Mouse (Mus musculus) cerebellum, postnatal 36 days (tissue): ENCODE data around the gene Nutf2-ps1.
"Not testable (repeated sequence)": the region's sequence is repeated elsewhere in the genome, so short reads cannot be mapped to it uniquely, and the experiment has no call there.

Experiments
- DNase-seq, 2 experiments: peaks; one replicate each; pipeline ENCODE4 v3.0.0; 2021 to 2022; ENCODE audit warnings: mixed read lengths in 2 of 2

Nutf2-ps1 gene

DNA sequence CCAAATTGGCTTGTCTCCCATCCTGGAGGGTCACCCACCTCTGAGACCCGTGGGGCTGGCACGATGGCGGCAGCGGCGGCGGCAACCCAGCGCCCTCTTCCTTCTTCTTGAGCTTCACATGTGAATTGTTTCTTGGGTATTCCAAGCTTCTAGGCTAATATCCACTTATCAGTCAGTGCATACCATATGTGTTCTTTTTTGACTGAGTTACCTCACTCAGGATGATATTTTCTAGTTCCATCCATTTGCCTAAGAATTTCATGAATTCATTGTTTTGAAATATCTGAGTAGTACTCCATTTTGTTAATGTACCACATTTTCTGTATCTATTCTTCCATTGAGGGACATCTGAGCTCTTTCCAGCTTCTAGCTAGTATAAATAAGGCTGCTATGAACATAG, at the start of gene Nutf2-ps1:
Gene Nutf2-ps1 (minus strand): TSS at position 101 of the 400 bp plus-strand sequence.
- not testable (repeated sequence) for DNase-seq

DNA sequence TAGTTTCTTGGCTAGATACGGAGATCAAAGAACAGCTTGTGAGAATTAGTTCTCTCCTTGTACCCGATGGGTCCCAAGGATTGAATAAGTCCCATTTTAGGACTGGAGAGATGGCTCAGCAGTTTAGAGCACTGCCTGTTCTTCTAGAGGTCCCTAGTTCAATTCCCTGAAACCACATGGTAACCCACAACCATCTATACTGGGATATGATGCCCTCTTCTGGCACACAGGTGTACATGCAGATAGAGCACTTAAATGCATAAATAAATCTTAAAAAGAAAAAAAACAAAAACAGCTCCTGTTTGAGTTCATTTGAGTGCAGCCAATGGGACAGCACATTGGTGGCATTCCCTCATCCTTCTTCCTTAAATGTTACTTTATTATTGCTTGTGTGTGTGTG, 49.2 kb upstream of the Nutf2-ps1 start:
- DNase-seq = no peak

DNA sequence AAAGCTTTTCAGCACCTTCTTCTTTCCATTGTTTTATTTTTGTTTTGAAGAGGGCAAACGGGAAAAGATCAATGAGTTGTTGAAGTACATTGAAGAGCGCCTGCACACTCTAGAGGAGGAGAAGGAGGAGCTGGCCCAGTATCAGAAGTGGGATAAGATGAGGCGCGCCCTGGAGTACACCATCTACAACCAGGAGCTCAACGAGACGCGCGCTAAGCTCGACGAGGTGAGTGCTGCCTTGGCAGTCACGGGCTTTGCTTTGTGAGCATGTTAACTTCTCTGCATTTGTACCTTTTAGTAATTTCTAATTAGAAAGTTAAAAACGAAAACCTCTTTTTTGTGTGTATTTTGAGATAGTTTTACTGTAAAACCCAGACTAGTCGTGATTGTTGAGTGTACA, 32.8 kb upstream of the Nutf2-ps1 start:
- DNase-seq = no peak

DNA sequence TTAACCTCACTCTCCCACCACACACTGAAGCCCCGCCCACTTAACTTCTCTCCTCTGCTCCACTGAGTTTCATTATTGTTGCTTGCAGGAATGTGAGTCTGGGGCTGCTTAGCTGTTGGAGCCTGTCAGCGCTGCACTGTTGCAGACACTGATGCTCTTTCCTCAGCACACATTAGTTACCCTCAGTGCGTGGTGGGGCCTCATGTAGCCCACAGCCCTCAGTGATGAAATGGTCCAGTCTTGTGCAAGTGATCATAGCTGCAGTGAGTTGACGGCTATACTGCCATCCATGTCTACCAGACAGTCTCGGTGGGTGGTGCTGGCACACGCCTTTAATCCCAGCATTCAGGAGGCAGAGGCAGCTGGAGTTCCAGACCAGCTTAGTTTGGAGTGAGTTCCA, 20.1 kb upstream of the Nutf2-ps1 start:
- DNase-seq = peak; percentile 48 to 51

DNA sequence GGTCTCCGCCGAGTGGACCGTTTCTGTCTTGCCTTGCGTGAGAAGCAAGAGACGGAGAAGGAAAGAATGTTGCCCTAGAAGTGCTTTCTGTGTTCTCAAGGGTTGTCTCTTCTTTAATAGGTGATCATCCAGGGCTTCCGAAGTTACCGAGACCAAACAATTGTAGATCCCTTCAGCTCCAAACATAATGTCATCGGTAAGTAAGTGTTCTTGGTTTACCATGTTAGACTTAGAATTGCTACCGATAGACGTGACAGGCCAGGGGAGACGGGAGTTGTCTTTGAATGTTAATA, 12.4 kb upstream of the Nutf2-ps1 start:
- no peak for DNase-seq

DNA sequence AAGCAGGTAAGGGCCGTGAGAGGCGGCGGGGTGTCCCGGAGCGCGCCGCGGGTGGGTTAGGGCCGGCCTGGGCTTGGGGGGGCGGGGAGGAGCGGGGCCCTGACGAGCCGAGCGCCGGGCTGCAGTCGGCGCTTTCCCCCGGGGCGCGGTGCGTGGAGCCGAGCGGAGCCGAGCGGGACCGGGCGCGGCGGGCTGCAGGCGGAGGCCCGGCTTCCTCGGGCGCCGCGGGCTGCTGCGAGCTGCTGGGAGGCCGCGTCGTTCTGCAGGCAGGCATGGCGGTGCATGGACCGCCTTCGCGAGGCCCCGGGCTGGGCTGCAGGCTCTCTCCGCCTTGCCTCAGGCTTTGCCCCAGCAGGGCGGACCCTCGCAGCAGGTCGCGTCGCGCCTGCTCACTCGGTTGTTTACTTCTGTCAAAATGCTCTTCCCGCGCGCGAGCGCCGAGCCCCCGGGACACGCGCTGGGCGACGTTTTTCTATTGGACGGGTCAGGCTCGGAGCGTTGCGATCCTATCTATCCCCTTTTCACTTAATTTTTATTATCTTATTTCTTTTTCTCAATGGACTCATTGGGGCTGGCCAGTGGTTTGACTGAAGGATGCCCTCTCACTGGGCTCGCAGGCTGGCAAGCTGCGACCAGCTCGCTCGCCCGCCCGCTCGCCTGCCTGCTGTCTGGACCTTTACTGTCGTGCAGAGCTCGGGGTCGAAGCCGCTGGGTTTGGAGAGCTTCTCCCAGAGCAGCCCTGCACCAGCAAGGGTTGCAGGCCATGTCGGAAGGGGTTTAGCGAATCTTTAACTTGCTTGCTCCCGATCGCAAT, 11.9 kb upstream of the Nutf2-ps1 start:
- peak; percentile 56 to 64 for DNase-seq

DNA sequence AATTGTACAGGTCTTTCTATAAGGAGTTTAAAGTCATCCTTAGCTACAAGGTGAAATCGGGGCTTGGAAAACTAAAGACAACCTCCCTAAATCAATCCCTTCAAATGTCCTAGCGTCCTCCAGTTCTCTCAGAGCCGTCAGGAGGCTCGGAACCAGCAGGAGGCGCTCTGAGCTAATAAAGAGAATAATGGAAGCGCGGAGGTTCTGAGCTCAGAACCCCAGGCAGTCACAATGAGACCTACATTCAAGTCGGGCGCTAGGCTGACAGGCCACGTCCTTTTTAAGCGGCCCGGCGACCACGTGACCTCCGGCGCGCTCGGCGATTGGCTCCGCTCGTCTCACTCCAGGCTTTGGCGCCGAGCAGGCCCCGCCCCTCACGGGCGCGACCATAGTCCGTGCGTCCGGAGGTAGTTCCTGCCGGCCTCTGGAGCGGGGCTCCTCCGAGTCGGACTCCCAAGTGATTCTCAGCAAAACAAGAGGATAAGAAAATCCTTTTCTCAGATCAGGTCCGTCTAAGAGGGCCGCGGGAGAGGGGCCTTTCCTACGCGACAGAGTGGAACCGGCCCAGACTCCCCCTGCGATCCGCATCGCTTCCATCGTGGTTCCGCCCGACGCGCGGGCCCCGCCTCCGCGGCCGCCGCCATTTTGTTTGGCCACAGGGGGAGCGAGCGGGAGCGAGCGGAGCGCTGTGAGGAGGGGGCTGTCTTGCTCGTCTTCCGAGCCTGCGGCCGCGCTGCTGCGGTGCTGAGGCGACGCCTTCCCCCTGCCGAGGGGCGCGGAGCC, 11.1 kb upstream of the Nutf2-ps1 start, which contains the start of gene Smc3:
Gene Smc3 (plus strand): TSS at position 642 of the 783 bp plus-strand sequence.
- DNase-seq = peak; percentile 99 to 100

DNA sequence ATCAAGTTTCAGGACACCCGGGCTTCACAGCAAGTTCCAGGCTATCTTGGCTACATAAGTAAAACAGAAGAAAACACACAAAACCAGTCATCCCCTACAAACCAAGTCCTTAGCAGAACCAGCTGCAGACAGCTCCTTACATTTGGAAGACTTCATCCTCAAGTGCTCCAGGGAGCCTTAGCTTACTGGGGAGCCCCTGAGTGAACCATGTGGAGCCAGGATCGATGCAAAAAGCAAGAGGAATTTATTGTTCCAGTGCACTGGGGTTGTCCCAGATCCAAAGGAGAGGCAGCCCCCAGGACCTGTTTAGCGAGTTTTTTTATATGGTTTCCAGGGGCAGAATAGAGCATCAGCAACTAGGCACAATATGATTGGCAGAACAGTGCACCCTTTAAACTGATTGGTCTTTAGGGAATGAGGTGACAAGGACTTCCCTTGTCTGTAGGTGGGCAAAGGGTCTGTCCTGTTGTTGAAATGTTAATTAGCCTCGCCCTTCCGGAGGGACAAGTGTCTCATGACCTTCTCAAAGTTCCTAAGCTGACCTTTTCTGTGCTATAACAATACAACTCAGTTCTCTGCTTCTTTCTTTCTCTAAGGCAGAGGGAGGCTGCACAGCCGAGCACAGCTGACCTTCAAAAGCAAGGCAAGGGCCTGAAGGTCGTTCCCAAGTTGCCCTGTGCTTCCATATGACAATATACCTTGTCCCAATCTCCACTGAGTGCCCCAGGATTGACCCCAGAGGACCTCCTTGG, 8.0 kb upstream of the Nutf2-ps1 start:
- no peak for DNase-seq

DNA sequence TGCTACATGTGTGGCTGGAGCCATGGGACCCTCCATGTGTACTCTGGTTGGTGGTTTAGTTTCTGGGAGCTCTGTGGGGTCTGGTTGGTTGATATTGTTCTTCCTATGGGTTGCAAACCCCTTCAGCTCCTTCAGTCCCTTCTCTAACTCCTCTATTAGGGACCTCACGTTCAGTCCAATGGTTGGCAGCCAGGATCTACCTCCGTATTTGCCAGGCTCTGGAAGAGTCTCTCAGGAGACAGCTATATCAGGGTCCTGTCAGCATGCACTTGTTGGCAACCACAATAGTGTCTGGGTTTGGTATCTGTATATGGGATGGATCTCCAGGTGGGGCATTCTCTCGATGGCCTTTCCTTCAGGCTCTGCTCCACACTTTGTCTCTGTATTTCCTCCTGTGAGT, 1.2 kb downstream of the Nutf2-ps1 start:
- not testable (repeated sequence) for DNase-seq

DNA sequence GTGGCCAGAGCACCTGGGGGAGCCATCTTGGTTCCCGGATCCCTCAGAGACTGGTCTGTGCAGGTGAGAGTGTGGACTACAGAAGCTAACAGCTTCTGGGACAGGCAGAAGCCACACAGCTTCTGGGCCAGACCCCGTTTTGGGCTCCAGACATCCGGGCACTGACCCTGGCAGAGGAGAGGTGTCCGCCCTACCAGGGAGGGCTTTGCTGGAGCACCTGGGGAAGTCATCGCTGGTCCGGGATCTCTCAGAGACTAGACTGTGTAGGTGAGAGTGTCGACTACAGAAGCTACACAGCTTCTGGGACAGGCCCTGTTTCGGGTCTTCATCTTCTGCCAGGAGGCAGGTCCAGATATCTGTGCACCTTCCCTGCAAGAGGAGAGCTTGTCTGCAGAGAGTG, 8.6 kb downstream of the Nutf2-ps1 start:
- DNase-seq = not testable (repeated sequence)

DNA sequence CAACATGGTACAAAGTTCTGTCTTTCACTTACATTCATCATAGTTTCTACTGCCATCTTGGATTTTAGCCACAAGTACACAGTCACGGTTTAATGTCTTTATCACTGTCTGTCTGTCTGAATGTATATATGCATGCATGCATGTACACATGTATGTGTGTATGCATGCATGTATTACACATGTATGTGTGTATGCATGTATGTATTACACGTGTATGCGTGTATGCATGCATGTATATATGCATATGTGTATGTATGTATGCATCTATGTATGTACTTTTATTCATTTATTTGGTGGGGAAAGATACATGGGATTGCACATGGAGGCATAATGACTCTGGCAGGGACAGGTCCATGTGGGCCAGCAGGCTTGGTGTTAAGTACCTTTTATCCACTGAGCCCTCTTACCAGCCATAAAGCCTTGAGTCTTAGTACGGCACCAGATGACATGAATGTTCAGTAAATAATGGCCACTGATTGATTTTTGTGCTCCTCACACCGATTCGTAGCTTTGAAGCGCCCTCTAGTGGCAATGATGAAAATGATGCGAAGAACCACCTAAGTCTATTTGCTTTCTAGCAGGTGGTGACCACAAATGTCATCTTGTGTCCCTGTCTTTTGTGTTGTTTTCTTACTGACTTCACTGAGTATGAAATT, 10.1 kb downstream of the Nutf2-ps1 start:
- peak; percentile 73 to 86 for DNase-seq

DNA sequence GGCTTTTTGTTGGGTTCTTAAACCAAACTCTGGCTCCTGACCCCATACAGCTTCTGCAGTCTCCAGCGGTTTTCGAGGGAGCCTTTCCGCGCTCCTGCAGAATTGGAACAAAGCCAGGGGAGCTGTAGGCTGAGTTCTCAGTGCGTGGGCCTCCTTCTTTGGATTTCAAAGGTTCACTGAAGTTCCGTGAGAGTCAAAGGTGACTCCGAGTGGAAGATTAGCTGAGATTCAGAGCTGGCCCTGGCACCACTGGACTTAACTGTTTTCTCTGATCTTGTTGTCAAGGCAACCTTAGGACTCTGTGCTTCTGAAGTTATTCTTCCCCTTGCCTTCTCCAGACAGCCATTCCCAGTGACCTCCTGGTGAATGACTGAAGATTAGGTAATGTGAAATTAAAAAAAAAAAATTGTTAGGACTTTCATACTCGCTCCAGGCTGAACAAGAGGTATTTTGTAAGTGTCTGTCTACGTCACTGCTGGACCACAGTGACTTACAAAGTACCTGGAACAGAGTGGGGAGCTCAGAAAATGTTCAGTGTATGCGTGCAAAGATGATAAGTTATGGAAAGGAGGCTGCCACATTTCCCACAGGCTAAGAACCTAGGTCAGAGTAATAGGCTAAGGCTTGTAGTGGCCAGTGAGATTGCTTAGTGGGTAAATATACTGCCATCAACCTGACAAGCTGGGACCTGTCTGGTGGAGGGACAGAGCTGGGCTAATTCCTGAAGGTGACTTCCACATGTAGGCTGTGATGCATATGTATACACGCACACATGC, 11.7 kb downstream of the Nutf2-ps1 start:
- DNase-seq = no peak

DNA sequence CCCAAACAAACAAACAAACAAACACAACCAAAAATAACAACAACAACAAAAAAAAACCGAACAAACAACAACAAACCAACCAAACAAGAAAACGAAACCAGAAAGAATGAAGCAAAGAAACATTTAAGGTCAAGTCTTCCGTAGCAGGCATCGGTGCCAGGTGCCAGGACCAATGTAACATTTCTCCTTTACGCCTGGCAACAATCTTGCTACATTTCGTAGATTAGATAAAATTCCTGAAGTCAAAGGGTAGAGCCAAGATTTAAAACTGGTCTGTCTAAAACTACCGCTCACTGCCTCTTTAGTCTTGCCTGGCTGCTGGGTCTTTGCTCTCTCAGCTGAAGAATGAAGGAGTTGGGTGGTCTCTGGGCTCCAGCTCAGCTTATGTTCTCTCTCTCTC, 12.8 kb downstream of the Nutf2-ps1 start:
- no peak for DNase-seq

DNA sequence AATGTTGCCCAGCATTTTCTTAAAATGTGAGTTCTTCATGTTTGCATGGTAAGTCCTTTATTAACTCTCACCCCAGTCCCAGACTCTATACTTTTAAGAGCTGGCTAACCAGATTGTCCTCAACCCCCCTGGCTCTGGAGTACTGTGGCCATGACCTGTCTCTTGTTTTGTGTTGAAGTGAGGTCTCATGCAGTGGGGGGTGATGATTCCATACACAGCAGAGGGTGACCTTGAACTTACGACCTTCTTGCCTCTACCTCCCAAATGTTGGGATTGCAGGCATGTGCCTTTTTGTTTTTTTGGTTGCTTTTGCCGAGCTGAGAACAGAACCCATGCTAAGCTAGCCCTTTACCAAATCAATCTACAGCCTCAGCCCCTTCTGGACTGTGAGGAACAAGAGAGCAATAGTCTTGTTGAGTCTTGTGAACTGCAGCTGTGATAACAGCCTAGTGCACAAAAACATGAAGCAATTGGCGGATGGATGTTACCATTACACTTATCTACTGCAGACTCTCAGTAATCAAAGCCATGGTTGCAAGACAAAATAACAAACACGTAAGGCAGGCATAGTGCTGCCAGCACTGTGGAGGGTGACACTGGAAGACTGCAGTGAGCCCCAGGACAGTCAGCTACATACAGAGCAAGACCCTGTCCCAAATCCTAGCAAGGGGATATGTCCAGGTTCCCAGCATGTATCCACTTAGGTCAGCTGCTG, 13.4 kb downstream of the Nutf2-ps1 start:
- no peak for DNase-seq

DNA sequence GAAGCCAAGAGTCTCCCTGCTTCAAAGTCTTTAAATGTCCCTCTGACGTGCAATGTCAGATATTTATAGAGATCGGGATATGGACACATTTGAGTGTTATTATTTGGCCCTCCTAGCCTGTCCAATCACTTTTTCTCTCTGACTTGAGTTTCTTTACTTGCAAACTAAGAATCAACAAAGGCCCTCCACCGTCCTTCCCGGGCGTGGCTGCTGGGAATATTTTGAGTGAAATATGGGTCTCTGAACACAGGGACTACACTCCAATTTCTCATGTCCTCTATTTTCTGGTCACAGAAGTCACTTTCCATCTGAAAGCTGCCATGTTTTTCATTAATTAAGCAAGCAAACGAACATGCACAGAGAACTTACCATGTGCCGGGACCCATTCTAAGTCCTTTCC, 14.3 kb downstream of the Nutf2-ps1 start:
- no peak for DNase-seq

DNA sequence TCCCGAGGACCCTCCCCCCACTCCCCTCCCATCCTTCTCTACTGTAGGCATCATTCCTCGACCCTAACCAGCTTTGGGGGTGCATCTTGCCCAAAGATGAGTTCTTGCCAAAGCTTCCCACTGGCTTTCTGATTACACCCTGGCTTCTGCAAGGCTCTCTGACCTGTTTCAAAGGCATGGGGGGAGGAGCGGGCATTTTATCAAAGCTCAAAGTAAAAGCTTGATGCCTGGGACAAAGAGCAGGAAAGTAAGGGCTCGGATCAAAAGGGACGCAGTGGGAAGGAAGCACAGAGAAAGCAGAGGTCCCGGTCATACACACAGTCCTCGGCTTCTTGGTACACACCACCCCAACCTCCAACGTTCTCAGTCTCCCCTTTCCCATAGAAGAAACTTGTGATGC, 14.7 kb downstream of the Nutf2-ps1 start:
- no peak for DNase-seq

DNA sequence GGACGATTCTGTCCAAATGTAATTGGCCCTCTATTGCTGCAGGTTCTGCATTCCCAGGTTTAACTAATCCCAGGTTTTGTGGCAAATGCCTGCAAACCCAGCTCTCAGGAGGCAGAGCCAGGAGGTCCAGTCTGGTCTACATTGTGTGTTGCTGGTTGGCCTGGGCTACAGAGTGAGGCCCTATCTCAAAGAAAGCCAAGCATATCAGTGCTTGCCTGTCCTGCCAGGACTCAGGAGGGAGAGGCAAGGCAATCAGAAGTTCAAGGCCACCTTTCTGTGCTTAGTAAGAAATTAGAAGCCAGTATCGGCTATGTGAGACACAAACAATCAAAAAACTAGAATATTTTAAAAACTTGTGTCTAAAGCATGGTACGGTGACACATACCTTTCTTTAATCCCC, 15.7 kb downstream of the Nutf2-ps1 start:
- DNase-seq = no peak

DNA sequence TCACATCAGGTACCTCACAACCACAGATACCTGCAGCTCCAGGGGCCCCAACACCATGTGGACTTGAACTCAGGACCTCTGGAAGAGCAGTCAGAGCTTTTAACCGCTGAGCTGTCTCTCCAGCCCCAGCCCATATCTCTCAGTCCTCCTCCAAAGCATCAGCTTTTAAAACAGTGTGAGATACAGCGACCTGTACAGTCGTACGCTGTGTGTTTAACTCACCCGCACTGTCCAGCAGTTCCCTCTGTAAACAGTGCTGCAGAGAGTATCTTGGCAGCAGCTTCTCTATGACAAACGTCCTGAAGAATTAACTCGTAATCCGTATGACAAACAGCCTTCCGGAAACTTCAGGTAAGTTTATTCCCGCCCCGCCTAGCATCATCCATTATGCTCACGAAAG, 16.3 kb downstream of the Nutf2-ps1 start:
- no peak for DNase-seq

DNA sequence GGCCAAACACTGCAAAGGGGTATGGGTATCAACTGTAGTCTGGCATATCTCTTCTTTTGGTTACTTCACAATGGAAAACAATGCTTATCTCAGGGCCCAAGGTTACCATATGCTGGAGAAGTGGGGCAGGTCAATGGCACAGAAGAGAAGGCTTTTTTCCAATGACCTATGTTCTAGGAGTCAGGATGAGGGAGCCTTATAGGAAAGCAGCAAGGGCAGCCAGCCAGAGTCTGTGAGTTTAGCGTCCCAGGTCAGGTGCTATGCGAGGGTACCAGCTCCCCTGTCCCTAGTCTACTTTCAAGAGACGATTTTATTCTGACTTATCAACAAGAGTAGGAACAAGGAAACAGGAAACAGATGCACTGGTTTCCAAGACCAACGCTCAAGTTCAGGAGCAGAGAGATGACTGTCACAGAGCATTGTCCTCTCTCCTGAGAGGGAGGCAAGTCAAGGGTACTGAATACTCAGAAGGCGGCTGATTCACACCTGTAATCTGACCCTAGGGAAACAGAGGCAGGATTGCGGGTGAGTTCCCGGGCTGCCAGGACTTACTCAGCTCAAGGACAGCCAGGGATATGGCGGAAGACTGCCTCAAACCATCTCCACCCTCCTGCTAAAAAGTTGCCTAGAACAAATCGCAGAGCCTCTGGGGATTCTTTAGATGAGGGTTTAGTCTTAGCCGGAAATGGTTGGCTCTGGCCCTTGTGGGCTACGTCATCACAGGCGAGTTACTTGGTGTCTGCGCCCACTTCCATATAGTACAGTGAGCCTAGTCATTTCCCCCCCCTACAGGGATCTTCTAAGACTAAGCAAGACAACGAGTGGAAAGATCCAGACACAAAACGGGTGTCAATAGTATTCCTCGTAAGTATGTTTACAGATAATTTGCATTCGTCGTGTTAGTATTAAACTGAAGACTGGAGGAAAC, 17.1 kb downstream of the Nutf2-ps1 start:
- no peak for DNase-seq

DNA sequence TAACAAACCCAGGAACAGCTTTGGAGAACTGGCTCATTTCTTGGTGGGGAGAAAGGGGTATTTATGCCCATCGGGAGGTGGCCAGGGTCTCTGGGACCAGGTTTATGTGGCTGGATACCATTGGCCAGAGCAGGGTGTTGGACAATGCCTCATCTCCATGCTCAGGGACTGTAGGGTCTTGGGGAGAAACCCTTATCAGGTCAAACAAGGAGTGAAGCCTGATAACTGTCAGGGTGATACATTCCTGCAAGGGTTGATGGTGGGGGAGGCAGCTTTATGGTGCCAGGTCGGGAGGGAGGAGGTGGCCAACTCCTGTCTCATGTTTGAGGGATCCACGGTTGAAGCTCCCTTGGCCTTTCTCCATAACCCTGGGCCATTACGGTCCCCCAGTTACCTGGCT, 17.8 kb downstream of the Nutf2-ps1 start:
- DNase-seq = no peak
